Mouse (Mus musculus) megakaryocyte, embryonic 14.5 days (primary cell): Measurements from ENCODE around the gene Idh2. TPM values are rescaled to one million over a fixed set of nuclear protein-coding genes. Genes with fewer than 3 reads are reported as not detected.

Source experiments
- H3K27me3 ChIP-seq: replicated peaks from 2 replicates; pipeline ENCODE3; 2012; ENCODE audit warnings: inconsistent platforms
- H3K36me3 ChIP-seq: replicated peaks from 2 replicates; pipeline ENCODE3; 2012; ENCODE audit warnings: low read length, inconsistent platforms, mixed read lengths
- H3K4me1 ChIP-seq: 2 replicates; pipeline ENCODE4 v1.6.1; 2012; ENCODE audit warnings: inconsistent platforms
- H3K4me3 ChIP-seq: replicated peaks from 2 replicates; pipeline ENCODE3; 2012; ENCODE audit warnings: moderate library complexity, mild to moderate bottlenecking, inconsistent platforms
- H3K9me3 ChIP-seq: 2 replicates; pipeline ENCODE4 v1.6.1; 2012; ENCODE audit warnings: inconsistent platforms
- FLI1 ChIP-seq: IDR thresholded peaks from 2 replicates; pipeline ENCODE4 v1.6.1; 2012; ENCODE audit warnings: low read length, inconsistent platforms, mixed read lengths
- GATA1 ChIP-seq: IDR thresholded peaks from 3 replicates; pipeline ENCODE4 v1.6.1; 2012; ENCODE audit warnings: mixed read lengths, low read length, inconsistent platforms, borderline replicate concordance
- polyA plus RNA-seq: library from polyadenylated mRNA; stranded (reverse); fragments of >175 nt; gene quantifications from 2 replicates; pipeline ENCODE4 v1.2.3, GENCODE M21; 2012; ENCODE audit warnings: low replicate concordance; ENCODE audit not compliant: insufficient read depth

Gene Idh2
- polyA plus RNA-seq, 1 experiment: 79.2 TPM

DNA sequence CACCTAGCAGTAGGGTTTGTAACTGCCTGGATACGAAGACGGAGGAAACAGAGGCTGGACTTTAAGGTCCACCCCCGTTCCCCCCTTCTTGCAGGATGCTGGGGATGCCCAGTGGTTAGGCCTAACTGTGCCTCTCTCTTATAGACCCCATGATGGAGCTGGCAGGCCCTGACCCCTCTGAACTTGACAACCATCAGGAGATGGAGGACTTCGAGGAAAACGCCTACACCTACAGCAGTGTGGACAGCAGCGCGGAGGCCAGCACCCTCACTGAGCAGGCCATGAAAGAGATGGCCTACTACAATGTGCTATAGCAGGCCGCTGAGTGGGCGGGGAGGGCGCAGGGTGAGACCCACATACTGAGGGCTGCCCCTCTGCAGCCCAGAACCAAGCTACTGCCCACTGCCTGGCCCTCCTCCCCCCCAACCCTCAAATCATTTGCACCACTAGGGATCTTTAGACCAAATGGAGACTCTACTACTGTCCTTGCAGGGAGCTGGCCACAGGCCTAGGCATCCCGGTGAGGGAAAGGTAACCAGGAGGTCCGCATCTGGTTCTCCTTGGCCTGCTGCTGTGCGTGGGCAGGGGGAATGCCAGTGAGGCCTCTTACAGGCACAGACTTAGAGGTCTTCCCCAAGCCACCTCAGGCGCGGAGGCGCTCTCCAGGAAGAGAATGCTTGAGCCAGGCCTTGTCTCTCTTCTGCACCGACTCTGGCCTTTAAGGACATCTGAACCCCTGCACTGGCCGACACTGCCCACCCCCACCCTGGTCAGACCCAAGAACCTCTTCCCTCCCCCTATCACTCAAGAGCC, 24.8 kb downstream of the Idh2 start:
- Histone ChIP-seq H3K4me3 (no peak overlapping the region), H3K4me1 (peaks cover 24% of the 10 kb centered on the region), H3K9me3 (no peaks in the 10 kb centered on the region), H3K27me3 (no peaks in the 10 kb centered on the region), H3K36me3 (peaks cover 99% of the 10 kb centered on the region)
- TF ChIP-seq FLI1: no peak
- TF ChIP-seq GATA1: no peak

DNA sequence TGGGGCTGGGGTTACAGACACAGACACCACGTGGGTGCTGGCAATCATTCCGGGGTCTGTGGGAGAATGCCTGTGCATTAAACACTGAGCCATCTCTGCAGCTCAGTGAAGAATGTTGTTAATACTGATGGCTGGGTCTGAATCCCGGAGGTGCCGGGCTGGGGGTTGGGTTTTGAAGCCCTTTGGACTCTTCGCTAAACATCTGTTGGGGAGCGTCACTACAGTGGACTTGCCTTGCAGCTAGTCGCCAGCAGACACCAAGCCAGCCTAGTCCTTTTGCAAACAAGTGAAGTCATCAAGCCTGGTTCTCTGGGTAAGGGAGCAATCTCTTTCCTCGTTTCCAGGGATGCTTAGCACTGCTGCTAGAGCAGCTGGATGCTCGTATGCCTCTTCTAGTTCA, 27.0 kb downstream of the Idh2 start:
- no peaks in the 10 kb centered on the region for H3K9me3 ChIP-seq
- no peak for TF ChIP-seq FLI1
- TF ChIP-seq GATA1: no peak
- no peaks in the 10 kb centered on the region for H3K27me3 ChIP-seq
- H3K4me3 ChIP-seq: no peak overlapping the region
- H3K4me1 ChIP-seq: peaks cover 33% of the 10 kb centered on the region
- H3K36me3 ChIP-seq: peaks cover 96% of the 10 kb centered on the region

DNA sequence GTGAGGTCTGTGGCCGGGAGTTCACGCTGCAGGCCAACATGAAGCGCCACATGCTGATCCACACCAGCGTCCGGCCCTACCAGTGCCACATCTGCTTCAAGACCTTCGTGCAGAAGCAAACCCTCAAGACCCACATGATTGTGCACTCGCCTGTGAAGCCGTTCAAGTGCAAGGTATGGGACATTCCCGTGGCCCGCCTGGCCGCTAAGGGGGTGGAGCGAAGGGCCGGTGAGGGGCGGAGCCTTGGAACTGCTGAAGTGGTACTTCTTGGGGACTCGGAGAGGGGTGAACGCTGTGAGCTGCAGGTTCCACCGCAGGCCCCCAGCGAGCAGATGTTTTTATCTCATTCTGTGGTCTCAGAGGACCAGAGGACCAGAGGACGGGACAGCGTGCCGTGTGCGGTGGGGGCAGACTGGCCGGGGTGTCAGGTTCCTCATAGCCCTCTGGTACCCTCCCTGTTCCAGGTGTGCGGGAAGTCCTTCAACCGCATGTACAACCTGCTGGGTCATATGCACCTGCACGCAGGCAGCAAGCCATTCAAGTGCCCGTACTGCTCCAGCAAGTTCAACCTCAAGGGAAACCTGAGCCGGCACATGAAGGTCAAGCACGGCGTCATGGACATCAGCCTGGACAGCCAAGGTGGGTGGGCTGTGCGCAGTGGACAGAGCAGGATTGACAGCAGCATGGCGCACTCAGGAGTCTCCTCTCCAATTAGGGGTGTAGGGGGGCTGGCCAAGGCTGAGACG, 29.0 kb downstream of the Idh2 start:
- Histone ChIP-seq H3K36me3 (peaks cover 96% of the 10 kb centered on the region), H3K9me3 (no peaks in the 10 kb centered on the region), H3K4me3 (no peak overlapping the region), H3K27me3 (no peaks in the 10 kb centered on the region), H3K4me1 (peaks cover 52% of the 10 kb centered on the region)
- no peak for TF ChIP-seq FLI1
- TF ChIP-seq GATA1: no peak

DNA sequence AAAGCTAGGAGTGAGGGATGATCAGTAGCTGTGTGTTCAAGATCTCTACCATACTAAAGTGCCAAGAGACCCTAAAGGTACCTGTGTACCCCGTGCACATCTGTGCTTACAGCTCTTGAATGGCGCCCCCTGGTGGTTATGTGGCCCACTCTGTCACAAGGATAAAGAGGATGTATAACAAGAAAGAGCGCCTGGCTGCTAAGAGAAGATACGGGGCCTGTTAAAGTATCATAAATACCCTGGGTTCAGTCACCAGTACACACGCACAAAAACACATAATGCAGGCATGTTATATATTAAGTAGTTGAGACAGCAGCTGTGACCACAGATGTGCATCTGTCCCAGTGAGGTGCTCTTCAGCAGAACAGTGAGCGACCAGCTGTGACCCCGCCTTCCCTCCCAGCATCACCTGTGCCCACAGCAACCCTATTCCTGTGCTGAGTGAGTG, 30.7 kb downstream of the Idh2 start:
- peaks cover 91% of the 10 kb centered on the region for H3K36me3 ChIP-seq
- no peaks in the 10 kb centered on the region for H3K27me3 ChIP-seq
- TF ChIP-seq GATA1 (no peak), FLI1 (no peak)
- H3K4me1 ChIP-seq: peaks cover 57% of the 10 kb centered on the region
- H3K9me3 ChIP-seq: no peaks in the 10 kb centered on the region
- H3K4me3 ChIP-seq: no peak overlapping the region

DNA sequence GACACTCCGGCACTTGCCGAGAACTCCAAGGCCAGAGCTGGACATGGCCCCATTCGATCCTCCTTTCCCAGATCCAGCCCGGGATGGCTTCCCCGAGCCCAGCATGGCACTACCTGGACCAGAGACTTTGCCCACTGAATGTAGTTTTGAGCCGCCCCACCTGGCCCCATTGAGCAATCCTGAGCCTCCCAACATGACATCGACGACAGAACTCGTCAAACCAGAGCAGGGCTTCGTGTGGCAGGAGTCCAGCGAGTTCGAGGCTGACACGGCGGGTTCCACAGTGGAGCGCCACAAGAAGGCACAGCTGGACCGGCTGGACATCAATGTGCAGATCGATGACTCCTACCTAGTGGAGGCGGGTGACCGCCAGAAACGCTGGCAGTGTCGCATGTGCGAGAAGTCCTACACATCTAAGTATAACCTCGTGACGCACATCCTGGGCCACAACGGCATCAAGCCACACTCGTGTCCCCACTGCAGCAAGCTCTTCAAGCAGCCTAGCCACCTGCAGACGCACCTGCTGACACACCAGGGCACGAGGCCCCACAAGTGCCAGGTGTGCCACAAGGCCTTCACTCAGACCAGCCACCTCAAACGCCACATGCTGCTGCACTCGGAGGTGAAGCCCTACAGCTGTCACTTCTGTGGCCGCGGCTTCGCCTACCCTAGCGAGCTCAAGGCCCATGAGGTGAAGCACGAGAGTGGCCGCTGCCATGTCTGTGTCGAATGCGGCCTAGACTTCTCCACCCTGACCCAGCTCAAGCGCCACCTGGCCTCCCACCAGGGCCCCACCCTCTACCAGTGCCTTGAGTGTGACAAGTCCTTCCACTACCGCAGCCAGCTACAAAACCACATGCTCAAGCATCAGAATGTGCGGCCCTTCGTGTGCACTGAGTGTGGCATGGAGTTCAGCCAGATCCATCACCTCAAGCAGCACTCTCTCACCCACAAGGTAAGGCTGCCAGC, 33.3 kb downstream of the Idh2 start:
- H3K27me3 ChIP-seq: no peaks in the 10 kb centered on the region
- no peak overlapping the region for H3K4me3 ChIP-seq
- peaks cover 65% of the 10 kb centered on the region for H3K36me3 ChIP-seq
- peaks cover 84% of the 10 kb centered on the region for H3K4me1 ChIP-seq
- H3K9me3 ChIP-seq: no peaks in the 10 kb centered on the region
- TF ChIP-seq FLI1 (no peak), GATA1 (no peak)

DNA sequence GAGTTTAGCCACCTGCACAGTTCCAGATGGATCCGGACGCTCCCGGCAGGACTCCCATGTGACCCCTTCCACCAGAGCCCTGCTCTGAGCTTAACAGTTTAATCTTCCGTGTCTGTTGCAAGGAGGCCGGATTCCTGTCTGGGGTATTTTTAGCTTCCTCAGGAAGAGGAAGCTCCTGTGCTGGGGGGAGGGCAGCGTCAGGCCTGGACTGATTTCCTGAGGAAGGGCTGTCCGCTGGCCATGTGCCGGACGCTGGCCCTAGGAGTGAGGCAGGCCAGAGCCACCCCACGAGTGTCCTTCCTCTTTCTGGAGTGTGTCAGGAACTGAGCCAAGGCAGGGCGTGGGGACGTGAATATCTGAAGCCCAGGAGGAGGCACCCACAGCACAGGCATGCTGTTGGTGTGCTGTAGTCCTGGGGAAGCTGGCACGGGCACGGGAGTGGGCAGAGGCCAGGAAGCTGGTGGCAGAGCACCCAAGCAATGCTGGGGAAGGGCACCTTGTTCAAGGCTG, 36.3 kb downstream of the Idh2 start:
- Histone ChIP-seq H3K27me3 (no peaks in the 10 kb centered on the region), H3K4me1 (peaks cover 98% of the 10 kb centered on the region), H3K4me3 (peak overlapping the region; percentile 87), H3K9me3 (no peaks in the 10 kb centered on the region), H3K36me3 (peaks cover 40% of the 10 kb centered on the region)
- TF ChIP-seq GATA1 (no peak), FLI1 (no peak)

DNA sequence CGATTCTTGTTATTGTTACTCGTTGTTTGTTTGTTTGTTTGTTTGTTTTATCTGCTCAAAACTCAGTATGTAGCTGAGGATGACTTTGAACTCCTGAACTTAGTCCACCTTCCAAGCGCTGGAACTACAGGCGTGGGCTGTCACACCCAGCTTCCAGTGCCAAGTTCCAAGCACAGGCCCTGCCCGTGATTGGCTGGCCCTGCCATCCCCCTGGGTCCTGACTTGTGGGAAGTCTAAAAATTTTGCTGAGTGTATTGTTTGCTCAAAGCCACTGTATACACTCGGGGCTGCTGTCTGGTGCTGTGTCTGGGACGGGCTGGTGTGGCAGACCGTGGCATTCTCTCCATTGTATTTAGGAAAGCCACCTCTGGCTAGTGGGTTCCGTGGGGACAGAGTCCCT, 37.4 kb downstream of the Idh2 start:
- peaks cover 35% of the 10 kb centered on the region for H3K36me3 ChIP-seq
- H3K27me3 ChIP-seq: no peaks in the 10 kb centered on the region
- H3K9me3 ChIP-seq: no peaks in the 10 kb centered on the region
- H3K4me3 ChIP-seq: no peak overlapping the region
- no peak for TF ChIP-seq FLI1
- TF ChIP-seq GATA1: no peak
- peaks cover 99% of the 10 kb centered on the region for H3K4me1 ChIP-seq

DNA sequence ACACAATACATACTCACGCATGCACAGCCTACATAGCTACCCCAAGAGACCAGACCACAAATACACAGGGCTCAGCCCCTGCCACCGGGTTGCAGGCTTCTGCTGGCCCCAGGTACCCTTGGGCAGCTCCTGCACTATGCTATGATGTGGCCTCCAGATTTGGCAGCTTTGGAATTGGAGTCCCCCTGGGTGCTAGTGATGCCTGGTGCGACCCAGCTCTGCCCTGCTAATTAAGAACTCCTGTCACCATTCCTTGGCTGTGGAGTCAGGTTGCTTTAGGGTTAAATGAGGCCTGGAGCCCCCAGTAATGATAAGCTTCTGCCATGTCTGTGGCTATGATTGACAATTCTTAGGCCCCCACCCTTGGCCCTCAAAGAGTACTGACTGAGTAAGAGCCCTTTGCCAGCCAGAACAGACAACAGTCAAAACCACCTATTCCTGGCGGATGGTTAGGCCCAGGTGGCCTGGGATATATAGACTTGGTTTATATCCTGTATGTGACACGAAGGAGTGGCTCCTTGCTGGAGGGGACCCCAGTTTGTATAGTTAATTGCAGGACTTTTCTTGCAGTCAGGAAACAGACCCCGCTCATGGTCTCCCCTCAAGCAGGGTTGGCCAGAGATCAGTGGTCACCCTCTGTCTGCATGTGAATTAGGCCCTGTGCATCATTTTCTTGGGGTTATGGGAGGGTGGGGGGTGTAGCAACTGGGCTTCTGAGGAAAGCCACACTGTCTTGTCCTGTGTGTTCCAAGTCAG, 38.1 kb downstream of the Idh2 start:
- Histone ChIP-seq H3K36me3 (peaks cover 35% of the 10 kb centered on the region), H3K4me3 (peak overlapping the region; percentile 28), H3K4me1 (peaks cover 100% of the 10 kb centered on the region), H3K9me3 (no peaks in the 10 kb centered on the region), H3K27me3 (no peaks in the 10 kb centered on the region)
- no peak for TF ChIP-seq FLI1
- no peak for TF ChIP-seq GATA1
